Mouse (Mus musculus): ENCODE data around the gene Syt1.

GRCm38 (mm10) chr10:108525506-108525905, 485.3 kb downstream of the Syt1 start:
- TF ChIP-seq HCFC1 (IDR thresholded peaks at IDR 0.05; ENCODE audit: borderline replicate concordance, insufficient read depth, low read length) (no peak), MAFK (IDR thresholded peaks at IDR 0.05; ENCODE audit: insufficient read depth, low read depth, low read length) (no peak), CHD2 (IDR thresholded peaks at IDR 0.05; ENCODE audit: low read depth, low read length) (no peak), ZNF384 (IDR thresholded peaks at IDR 0.05; ENCODE audit: low read depth, low read length) (no peak)
